Mouse (Mus musculus): ENCODE data around the gene Efcc1.

GRCm38 (mm10) chr6:87787108-87787890, 56.6 kb downstream of the Efcc1 start:
- TF ChIP-seq CTCF (IDR thresholded peaks at IDR 0.05; ENCODE audit: borderline replicate concordance, insufficient read depth, low read depth, low read length), result no peak
- no peak for TF ChIP-seq POLR2A (IDR thresholded peaks at IDR 0.05; ENCODE audit: borderline replicate concordance, insufficient read depth, low read length)

Measured in cerebellum, adult 2 months (tissue).